Mouse (Mus musculus) lung, postnatal 0 days (tissue): ENCODE measurements around the gene Rora. TPM values are rescaled to one million over a fixed set of nuclear protein-coding genes. Genes with fewer than 3 reads are reported as not detected.

Source experiments
- ATAC-seq: fragments of 200-750 bp; cut with Nextera tagmentation; 2 replicates; pipeline ENCODE4 v1.8.0; 2017; ENCODE audit warnings: moderate library complexity
- DNase-seq: peaks from one replicate; pipeline ENCODE4 v3.0.0-alpha.2; 2016; ENCODE audit warnings: low spot score
- H3K27ac ChIP-seq: fragments of 300-500 bp; sonication (generic); 2 replicates; pipeline ENCODE4 v1.5.1; 2014; ENCODE audit warnings: antibody characterized with exemption, mild to moderate bottlenecking, low read length, mixed read lengths
- H3K27me3 ChIP-seq: fragments of 300-500 bp; sonication (generic); replicated peaks from 2 replicates; pipeline ENCODE4 v1.6.1; 2014; ENCODE audit warnings: low read length, mixed read lengths; ENCODE audit not compliant: insufficient read depth
- H3K36me3 ChIP-seq: fragments of 300-500 bp; sonication (generic); 2 replicates; pipeline ENCODE4 v1.6.1; 2014; ENCODE audit warnings: low read length, mixed read lengths; ENCODE audit not compliant: insufficient read depth
- H3K4me1 ChIP-seq: fragments of 300-500 bp; sonication (generic); 2 replicates; pipeline ENCODE4 v1.6.1; 2014; ENCODE audit warnings: antibody characterized with exemption, low read depth, low read length, mixed read lengths; ENCODE audit not compliant: insufficient read depth
- H3K4me2 ChIP-seq: fragments of 300-500 bp; sonication (generic); replicated peaks from 2 replicates; pipeline ENCODE4 v1.6.1; 2014; ENCODE audit warnings: low read depth, mild to moderate bottlenecking, low read length, moderate library complexity, mixed read lengths
- H3K4me3 ChIP-seq: fragments of 300-500 bp; sonication (generic); 2 replicates; pipeline ENCODE4 v1.5.1; 2014; ENCODE audit warnings: low read depth, low read length
- H3K9ac ChIP-seq: fragments of 300-500 bp; sonication (generic); replicated peaks from 2 replicates; pipeline ENCODE4 v1.6.1; 2014; ENCODE audit warnings: low read depth, mild to moderate bottlenecking
- H3K9me3 ChIP-seq: fragments of 300-500 bp; sonication (generic); 2 replicates; pipeline ENCODE4 v1.6.1; 2016; ENCODE audit warnings: low read length, mixed read lengths
- CTCF ChIP-seq: IDR thresholded peaks from 2 replicates; pipeline ENCODE4 v1.5.1; 2016; ENCODE audit warnings: antibody characterized with exemption, mild to moderate bottlenecking
- EP300 ChIP-seq: IDR thresholded peaks from 2 replicates; pipeline ENCODE4 v1.6.1; 2016; ENCODE audit warnings: antibody characterized with exemption, mild to moderate bottlenecking, control low read depth
- WGBS: fragments of 180-500 bp; shearing (Covaris S2); extraction: QIAGEN DNeasy Blood & Tissue Kit; methylation state at CpG from one replicate; pipeline ENCODE4 v1.1.7; 2014; 5-methylcytosine and 5-hydroxymethylcytosine counted together
- polyA plus RNA-seq: library from polyadenylated mRNA; unstranded; fragments of >200 nt; fragmentation: Nextera tagmentation; extraction: Ambion mirVana; gene quantifications from 2 replicates; pipeline ENCODE4 v1.2.1, GENCODE M21; 2015

Gene Rora
- polyA plus RNA-seq, 1 experiment from 2014 or later, result 18.8 TPM

DNA sequence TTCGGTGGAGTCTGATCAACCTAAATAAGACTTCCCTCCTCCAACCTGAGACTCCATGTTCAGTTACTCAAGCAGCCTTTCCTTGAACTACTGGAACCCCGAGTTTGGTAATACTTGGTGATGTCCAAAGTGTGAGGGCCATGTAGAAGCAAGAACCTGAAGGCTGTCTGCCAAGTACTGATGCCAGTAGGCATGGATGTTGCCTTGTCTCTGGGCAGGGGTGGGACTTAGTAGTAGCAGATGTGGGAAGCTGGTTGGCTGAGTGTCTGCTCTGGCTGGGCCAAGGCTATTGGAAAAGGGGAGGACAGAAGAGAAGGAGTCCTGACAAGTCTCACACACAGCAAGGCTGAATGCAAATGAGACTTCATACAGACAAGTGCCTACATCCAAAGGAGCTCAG lies 154.1 kb downstream of the Rora start:
- ATAC-seq (no peak), DNase-seq (no peak)
- TF ChIP-seq EP300 (no peak), CTCF (no peak)
- Histone ChIP-seq H3K4me2 (no peak overlapping the region), H3K27ac (no peak overlapping the region), H3K9me3 (no peaks in the 10 kb centered on the region), H3K36me3 (no peaks in the 10 kb centered on the region), H3K4me1 (no peaks in the 10 kb centered on the region), H3K9ac (no peak overlapping the region), H3K4me3 (no peak overlapping the region), H3K27me3 (no peaks in the 10 kb centered on the region)
- WGBS, result 88% methylated on average over 2 of the region's 2 CpGs

- no peak overlapping the region for H3K27ac ChIP-seq
- 64% methylated on average over 5 of the region's 5 CpGs for WGBS
- no peaks in the 10 kb centered on the region for H3K4me1 ChIP-seq
- H3K4me2 ChIP-seq, result no peak overlapping the region
- no peaks in the 10 kb centered on the region for H3K36me3 ChIP-seq
- ATAC-seq (no peak), DNase-seq (no peak)
- H3K9me3 ChIP-seq, result no peaks in the 10 kb centered on the region
- TF ChIP-seq CTCF, result no peak
- TF ChIP-seq EP300, result no peak
- H3K27me3 ChIP-seq, result no peaks in the 10 kb centered on the region
- H3K9ac ChIP-seq, result no peak overlapping the region
- no peak overlapping the region for H3K4me3 ChIP-seq
These were observed 155.9 kb downstream of the Rora start for GRCm38 (mm10) chr9:68809536-68809935.

DNA sequence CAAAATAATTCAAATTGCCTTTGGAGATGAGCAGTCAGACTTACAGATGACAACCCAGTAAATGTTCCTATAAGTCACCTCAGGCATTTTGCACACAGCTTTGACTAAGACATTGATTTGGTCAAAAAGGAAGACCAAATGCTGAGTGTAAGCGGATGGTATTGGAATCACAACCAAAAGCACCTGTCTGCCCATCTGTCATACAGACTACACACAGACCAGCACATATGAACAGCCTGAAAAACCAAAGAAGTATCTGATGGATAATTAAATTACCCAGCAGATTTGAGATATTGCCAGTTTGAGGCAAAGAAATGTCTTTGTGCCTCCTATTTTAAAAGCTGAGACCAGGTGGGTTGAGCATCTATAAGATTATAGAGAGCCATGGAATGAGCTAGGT lies 161.1 kb downstream of the Rora start:
- TF ChIP-seq EP300 (no peak), CTCF (no peak)
- no peak for DNase-seq
- no peak overlapping the region for H3K4me2 ChIP-seq
- H3K27me3 ChIP-seq, result no peaks in the 10 kb centered on the region
- H3K9ac ChIP-seq, result no peak overlapping the region
- H3K36me3 ChIP-seq, result no peaks in the 10 kb centered on the region
- H3K9me3 ChIP-seq, result no peaks in the 10 kb centered on the region
- H3K27ac ChIP-seq, result no peak overlapping the region
- H3K4me3 ChIP-seq, result no peak overlapping the region
- 93% methylated on average over 1 of the region's 1 CpGs for WGBS
- no peaks in the 10 kb centered on the region for H3K4me1 ChIP-seq
- no peak for ATAC-seq

- no peak overlapping the region for H3K4me2 ChIP-seq
- H3K27me3 ChIP-seq, result no peaks in the 10 kb centered on the region
- no peak overlapping the region for H3K4me3 ChIP-seq
- ATAC-seq (no peak), DNase-seq (no peak)
- TF ChIP-seq EP300 (no peak), CTCF (no peak)
- no peaks in the 10 kb centered on the region for H3K36me3 ChIP-seq
- H3K4me1 ChIP-seq, result no peaks in the 10 kb centered on the region
- 88% methylated on average over 9 of the region's 9 CpGs for WGBS
- no peaks in the 10 kb centered on the region for H3K9me3 ChIP-seq
- H3K9ac ChIP-seq, result no peak overlapping the region
- H3K27ac ChIP-seq, result no peak overlapping the region
These were observed 162.3 kb downstream of the Rora start for GRCm38 (mm10) chr9:68815877-68816276.

DNA sequence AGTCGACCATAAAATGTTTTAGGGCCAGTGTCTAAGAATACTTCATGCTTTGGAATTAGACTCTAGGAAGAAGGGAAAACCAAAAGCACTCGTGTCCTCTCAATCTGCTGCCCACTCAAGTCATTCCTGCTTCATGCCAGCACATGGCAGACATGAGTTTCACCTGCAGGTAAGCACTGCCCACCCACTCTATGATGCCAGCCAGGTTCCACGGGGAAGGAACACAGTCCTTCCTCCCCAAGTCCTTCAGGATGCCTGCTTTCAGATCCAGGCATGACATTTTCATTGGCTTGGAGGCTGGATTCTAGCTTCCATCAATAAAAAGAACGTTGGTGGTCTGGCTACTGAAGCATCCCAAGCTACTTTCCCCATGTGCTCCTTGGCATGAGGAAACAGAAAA lies 166.4 kb downstream of the Rora start:
- Histone ChIP-seq H3K9me3 (no peaks in the 10 kb centered on the region), H3K27me3 (no peaks in the 10 kb centered on the region), H3K27ac (no peak overlapping the region), H3K4me2 (no peak overlapping the region), H3K36me3 (no peaks in the 10 kb centered on the region), H3K4me3 (no peak overlapping the region), H3K4me1 (no peaks in the 10 kb centered on the region), H3K9ac (no peak overlapping the region)
- ATAC-seq (no peak), DNase-seq (no peak)
- 77% methylated on average over 4 of the region's 4 CpGs for WGBS
- no peak for TF ChIP-seq CTCF
- TF ChIP-seq EP300, result no peak

- Histone ChIP-seq H3K9ac (no peak overlapping the region), H3K4me1 (no peaks in the 10 kb centered on the region), H3K27me3 (no peaks in the 10 kb centered on the region), H3K4me3 (no peak overlapping the region), H3K9me3 (no peaks in the 10 kb centered on the region), H3K4me2 (no peak overlapping the region), H3K36me3 (no peaks in the 10 kb centered on the region), H3K27ac (no peak overlapping the region)
- ATAC-seq, result no peak
- no peak for DNase-seq
- no peak for TF ChIP-seq CTCF
- TF ChIP-seq EP300, result no peak
These were observed 166.9 kb downstream of the Rora start for GRCm38 (mm10) chr9:68820478-68820877.

- no peak overlapping the region for H3K27ac ChIP-seq
- no peak for DNase-seq
- no peak for TF ChIP-seq EP300
- no peaks in the 10 kb centered on the region for H3K36me3 ChIP-seq
- H3K4me3 ChIP-seq, result no peak overlapping the region
- no peaks in the 10 kb centered on the region for H3K9me3 ChIP-seq
- no peak overlapping the region for H3K9ac ChIP-seq
- H3K4me1 ChIP-seq, result no peaks in the 10 kb centered on the region; the same call in 1 of the 2 replicates
- WGBS, result 56% methylated on average over 1 of the region's 1 CpGs
- ATAC-seq, result no peak
- no peaks in the 10 kb centered on the region for H3K27me3 ChIP-seq
- no peak overlapping the region for H3K4me2 ChIP-seq
These were observed 167.8 kb downstream of the Rora start for GRCm38 (mm10) chr9:68821388-68821787.
